Mouse (Mus musculus) c-Kit-positive CD71-positive TER-119-negative erythroid progenitor cells, embryonic 14.5 days (primary cell): Measurements from ENCODE around the gene Nvl.

Source experiments
- DNase-seq: peaks from one replicate; pipeline ENCODE4 v3.0.0-alpha.2; 2013; ENCODE audit warnings: low read depth

The Nvl gene

DNA sequence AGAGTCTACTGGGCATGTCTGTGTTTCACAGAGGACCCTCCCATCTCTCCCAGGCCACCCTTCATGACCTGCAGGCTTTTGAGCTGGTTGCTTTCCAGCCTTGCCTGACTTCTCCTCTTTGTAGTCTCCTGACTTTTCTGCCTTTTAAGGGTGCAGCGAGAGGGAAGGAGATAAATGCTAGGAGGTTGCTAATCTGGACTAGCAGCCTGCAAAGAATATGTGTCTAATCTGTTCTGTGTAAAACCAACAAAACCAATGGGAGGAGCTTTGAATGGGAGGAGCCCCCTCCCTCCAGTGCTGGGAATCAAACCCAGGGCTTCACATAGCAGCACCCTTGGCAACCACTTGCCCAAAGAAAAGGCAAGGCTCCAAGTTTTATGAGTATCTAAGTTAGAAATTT is 75.7 kb downstream of the Nvl start:
- no peak for DNase-seq

DNA sequence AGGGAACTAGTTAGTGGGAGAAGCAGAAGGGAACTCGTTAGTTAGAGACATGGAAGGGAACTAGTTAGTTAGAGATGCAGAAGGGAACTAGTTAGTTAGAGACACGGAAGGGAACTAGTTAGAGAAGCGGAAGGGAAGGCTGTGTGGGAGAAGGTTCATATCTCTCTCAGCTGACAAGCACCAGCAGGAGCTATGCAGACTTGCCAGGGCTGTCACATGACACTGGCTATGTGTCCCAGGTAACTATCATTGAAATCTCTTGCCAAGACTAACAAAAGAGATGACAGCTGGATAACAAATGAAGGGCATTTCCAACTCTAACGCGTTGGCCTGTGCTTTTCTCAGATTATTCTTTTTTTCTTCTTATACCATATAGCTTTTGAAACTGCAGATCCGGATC is 79.4 kb downstream of the Nvl start:
- DNase-seq, result no peak

DNA sequence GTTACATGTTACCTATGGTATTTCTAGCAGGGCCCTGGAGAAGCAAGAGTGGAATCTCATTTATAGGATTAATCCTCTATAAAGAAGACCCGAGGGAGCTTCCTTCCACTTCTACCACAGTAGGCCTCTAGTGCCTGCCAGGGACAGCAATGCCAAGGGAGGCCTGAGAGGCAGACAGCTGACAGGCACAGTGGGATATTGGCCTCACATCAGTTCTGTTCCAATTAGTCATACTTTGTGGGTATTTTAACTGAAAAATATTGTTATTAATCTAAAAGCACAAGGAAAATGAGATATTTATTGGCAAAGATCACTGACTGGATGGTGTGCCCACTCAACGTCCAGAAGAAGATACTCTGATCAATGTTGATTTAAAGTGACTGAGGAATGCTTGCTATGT is 80.0 kb downstream of the Nvl start:
- no peak for DNase-seq

DNA sequence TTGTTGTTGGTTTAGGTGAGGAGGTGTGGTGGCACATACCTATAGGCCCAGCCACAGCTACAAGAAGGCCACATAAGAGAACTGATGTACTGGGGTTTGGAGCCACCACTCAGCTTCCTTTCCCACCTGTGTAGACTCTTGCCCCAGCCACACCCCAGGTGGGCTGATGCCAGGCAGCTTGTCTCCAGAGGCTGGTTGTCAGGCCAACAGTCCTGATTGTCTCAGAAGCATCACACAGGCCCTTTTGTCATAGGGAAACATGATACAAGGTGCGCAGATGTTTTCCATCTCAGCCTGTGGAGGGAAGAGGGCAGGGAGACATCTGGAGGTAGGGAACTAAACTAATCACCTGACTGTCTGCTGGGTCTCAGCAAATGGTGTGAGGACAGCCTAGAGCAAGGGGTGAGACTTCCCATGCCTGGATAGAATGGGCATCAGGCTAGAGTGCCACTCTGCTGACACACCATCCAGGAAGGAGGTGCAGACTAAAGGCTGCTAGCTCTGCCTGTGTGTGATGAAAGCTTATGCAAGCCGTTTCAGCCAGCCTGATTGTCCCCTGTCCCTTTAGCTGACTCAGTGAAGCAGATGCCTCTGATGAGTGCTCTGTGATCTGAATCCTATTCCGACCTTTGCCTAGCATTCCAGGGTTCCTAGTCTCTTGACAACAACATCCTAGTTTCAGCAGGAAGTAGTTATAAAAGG is 82.1 kb downstream of the Nvl start:
- DNase-seq, result no peak

DNA sequence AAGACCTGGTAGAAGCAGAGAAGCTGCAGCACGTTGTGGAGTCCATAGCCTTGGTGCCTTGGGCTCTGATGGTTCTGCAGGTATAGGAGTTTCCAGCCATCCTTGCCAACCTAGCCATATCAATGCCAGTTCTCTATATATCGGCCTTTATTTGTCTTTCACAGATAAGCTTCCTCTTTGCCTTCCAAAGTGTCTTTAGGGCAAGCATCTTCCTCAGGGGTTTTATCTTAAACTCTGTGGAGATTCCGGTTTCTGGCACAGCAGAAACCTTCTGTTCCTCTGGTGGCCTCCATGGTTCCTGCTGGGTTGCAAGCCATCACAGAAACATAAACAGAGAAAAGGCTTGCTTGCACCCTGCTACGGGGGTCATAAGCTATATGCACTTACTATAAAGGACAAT is 91.1 kb downstream of the Nvl start:
- no peak for DNase-seq

DNA sequence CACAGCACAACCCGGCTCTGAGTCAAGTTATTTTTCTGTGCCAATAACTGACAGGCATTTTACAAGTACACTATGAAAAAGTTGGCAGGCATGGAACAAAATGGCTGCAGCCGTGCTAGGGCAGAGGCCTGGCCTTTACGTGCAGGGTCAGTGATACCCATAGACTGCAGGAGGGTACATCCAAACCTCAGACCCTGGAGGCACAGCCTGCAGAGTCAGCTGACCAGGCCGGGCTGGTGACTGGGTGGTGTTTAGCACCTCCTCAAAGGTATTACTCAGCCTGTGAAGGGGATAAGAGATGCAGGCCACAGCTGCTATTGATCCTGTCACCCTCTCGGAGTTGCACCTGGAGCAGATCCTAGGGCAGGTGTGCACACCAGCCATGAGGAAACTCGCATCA is 93.1 kb downstream of the Nvl start, which contains the start of gene 9130409I23Rik:
TSS of gene 9130409I23Rik (plus strand) at position 301 of the 400 bp plus-strand sequence.
- no peak for DNase-seq

DNA sequence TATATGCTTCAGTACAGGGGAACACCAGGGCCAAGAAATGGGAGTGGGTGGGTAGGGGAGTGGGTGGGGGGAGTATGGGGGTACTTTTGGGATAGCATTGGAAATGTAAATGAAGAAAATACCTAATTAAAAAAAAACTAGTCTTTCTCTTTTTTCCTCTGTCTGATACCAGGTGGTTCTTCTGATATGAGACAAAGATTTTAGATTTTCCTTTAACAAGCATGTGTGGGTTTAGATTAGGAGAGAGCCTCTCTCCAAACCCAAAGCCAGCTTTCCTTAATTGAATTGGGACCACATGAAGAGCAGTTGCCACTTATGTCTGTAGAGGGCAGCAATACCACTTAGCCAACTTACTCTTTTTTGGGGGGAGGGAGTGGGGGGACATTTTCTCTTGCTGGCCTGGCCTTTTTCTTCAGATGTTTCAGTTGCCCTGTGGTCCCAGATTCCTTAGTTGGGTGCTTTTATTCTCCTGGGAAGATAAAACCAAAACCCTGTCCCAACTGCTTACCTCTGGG is 94.6 kb downstream of the Nvl start:
- DNase-seq, result no peak

DNA sequence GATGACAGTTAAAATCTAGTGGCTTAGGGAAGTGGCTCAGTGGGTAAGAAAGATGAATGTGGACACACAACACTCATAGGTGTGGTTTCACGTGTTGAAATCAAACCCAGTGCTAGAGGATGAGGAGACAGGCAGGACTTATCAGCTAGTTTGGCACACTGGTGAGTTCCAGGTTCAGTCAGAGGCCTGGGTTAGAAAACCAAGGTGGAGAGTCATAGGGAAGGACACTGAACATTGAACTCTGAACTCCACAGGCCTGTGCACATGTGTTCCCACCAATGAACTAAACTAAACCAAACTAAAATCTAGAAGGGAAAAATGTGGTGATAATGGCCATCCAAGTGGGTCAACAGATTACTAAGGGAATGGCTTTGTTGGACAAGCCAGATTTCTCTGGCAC is 96.5 kb downstream of the Nvl start:
- DNase-seq, result no peak

DNA sequence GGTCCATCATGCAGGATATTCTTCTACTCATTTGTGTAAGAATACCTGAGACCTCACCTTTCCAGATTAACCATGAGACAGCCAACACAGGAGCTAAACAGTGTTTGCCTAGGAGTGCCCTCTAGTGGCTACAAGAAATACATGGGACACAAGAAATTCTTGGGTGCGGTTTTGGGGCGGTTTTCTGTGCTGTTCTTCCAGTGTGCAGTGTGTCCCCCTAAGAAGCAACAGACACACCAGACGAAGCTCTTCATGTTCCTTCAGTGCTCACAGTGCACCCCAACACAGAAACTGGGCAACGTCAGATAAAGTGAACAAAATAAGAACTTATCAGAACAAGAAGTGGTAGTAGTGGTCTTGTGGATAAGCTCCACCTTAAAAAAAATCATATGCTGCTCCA is 104.4 kb downstream of the Nvl start:
- DNase-seq, result peak; percentile 46

DNA sequence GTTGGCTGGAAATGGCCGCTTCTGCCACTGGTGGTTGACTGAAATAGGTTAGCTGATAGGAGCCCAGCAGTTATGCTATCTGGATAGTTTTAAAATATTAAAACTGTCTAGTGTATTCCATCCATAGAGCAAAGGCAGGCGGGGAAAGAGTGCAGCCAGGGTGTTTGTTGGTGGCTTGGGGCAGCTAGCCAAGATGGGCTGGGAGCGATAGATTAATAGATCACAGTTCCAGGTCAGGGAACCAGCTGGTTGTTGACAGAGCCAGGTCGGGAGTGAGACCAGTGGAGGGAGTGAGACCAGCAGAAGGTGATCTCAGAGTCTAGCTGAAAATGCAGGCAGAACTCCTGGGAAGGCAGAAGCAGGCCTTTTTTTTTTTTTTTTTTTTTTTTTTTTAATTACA is 106.4 kb downstream of the Nvl start:
- no peak for DNase-seq
